Comparison of ENCODE assay signal across 9 mouse cellular contexts in genomic region chr2:36090853-36091741, GRCm38 (mm10). TPM values are rescaled to one million over a fixed set of nuclear protein-coding genes. Genes with fewer than 3 reads are reported as not detected.
DNase-seq lines count a peak whose midpoint lies in the region; ATAC-seq and TF ChIP-seq lines count a peak whose summit lies in the region.
"Had no signal": no experiment of that assay in that cellular context is flagged by ENCODE, and none has a peak within 500 bp of the region (broad histone marks: within the 10 kb centered on the region; RNA-seq: fewer than 3 reads in every experiment).

No protein-coding gene starts in this region.

- no peak overlapping the region for H3K27ac ChIP-seq in heart, embryonic 12.5 days (ENCODE audit: poor library complexity, severe bottlenecking)
- H3K27ac ChIP-seq in kidney, embryonic 16.5 days (ENCODE audit: low read length): no peak overlapping the region
- no peak overlapping the region for H3K27ac ChIP-seq in small intestine, adult 2 months (ENCODE audit: insufficient read depth, low read depth, low read length)

- peak overlapping the region; percentile 39; the same call in 1 of the 2 replicates for H3K9ac ChIP-seq in heart, embryonic 12.5 days
- peak overlapping the region; percentile 44 for H3K9ac ChIP-seq in kidney, embryonic 16.5 days (replicated peaks; ENCODE audit: low read length)

- peak; percentile 51 to 67 for DNase-seq in right cerebral cortex, postnatal 10 days (ENCODE audit: low spot score in 2 of 2)
- DNase-seq in right cerebral cortex, postnatal 25 days: no peak
- DNase-seq in embryo, embryonic 10.5 days (ENCODE audit: low spot score): peak; percentile 92
- peak; percentile 26 for DNase-seq in lung, postnatal 25 days (ENCODE audit: low spot score)
- no peak for DNase-seq in layer of hippocampus, adult 8-10 months (ENCODE audit: low spot score in 2 of 2)

- WGBS in heart, embryonic 12.5 days: under 1% methylated on average over 70 of the region's 70 CpGs
- WGBS in kidney, embryonic 16.5 days: 4% methylated on average over 70 of the region's 70 CpGs
- WGBS in small intestine, adult 2 months: 7% methylated on average over 70 of the region's 70 CpGs

- peaks cover 97% of the 10 kb centered on the region for H3K27me3 ChIP-seq in heart, embryonic 12.5 days (replicated peaks)
- peaks cover 85% of the 10 kb centered on the region for H3K27me3 ChIP-seq in kidney, embryonic 16.5 days (ENCODE audit: insufficient read depth, low read length)
- H3K27me3 ChIP-seq in small intestine, adult 2 months (ENCODE audit: control insufficient read depth, insufficient read depth, low read length): peaks cover 56% of the 10 kb centered on the region

- H3K4me3 ChIP-seq in heart, embryonic 12.5 days: peak overlapping the region; percentile 53
- peak overlapping the region; percentile 50 for H3K4me3 ChIP-seq in kidney, embryonic 16.5 days (ENCODE audit: low read length)
- H3K4me3 ChIP-seq in small intestine, adult 2 months (ENCODE audit: low read depth, low read length): peak overlapping the region; percentile 52

- no peaks in the 10 kb centered on the region for H3K9me3 ChIP-seq in heart, embryonic 12.5 days (replicated peaks)
- H3K9me3 ChIP-seq in kidney, embryonic 16.5 days (ENCODE audit: low read length): no peaks in the 10 kb centered on the region

- TF ChIP-seq POLR2A in small intestine, adult 2 months (IDR thresholded peaks at IDR 0.05; ENCODE audit: low read depth, low read length): no peak

- no peak for TF ChIP-seq CTCF in small intestine, adult 2 months (IDR thresholded peaks at IDR 0.05; ENCODE audit: extremely low read depth, insufficient read length, insufficient replicate concordance, low read depth, low read length)

- ATAC-seq in heart, embryonic 12.5 days (ENCODE audit: insufficient number of reproducible peaks, low FRiP score): peak; percentile 83
- ATAC-seq in kidney, embryonic 16.5 days (ENCODE audit: low FRiP score, low TSS enrichment): peak; percentile 85

- H3K4me1 ChIP-seq in heart, embryonic 12.5 days (replicated peaks): peaks cover 21% of the 10 kb centered on the region
- peaks cover 30% of the 10 kb centered on the region for H3K4me1 ChIP-seq in kidney, embryonic 16.5 days (ENCODE audit: insufficient read depth, low read length)
- H3K4me1 ChIP-seq in small intestine, adult 2 months (ENCODE audit: control insufficient read depth, insufficient read depth, insufficient read length, low read length): peaks cover 8% of the 10 kb centered on the region

- peak overlapping the region; percentile 81 for H3K4me2 ChIP-seq in heart, embryonic 12.5 days
- H3K4me2 ChIP-seq in kidney, embryonic 16.5 days (replicated peaks; ENCODE audit: low read depth, low read length): peak overlapping the region; percentile 77

- no peaks in the 10 kb centered on the region for H3K36me3 ChIP-seq in heart, embryonic 12.5 days
- H3K36me3 ChIP-seq in kidney, embryonic 16.5 days (ENCODE audit: insufficient read depth, low read length): no peaks in the 10 kb centered on the region
- no peaks in the 10 kb centered on the region for H3K36me3 ChIP-seq in small intestine, adult 2 months (ENCODE audit: control insufficient read depth, insufficient read depth, low read length)

RNA-seq across cellular contexts. Expression of gene Lhx6, which starts 14.1 kb away (rescaled TPM):
- polyA plus RNA-seq in heart, embryonic 12.5 days (2016; fragmentation: Nextera tagmentation; extraction: Ambion mirVana): 0.46 and 0.55 TPM in 2 replicates
- polyA plus RNA-seq in kidney, embryonic 16.5 days (2015; fragmentation: Nextera tagmentation; extraction: Ambion mirVana): 2.9 and 3.2 TPM in 2 replicates
- 0.75 and 1.3 TPM in 2 replicates for polyA plus RNA-seq in small intestine, adult 2 months (2012; rRNA removed)
- total RNA-seq in layer of hippocampus, adult 8-10 months (2022): 10 to 100 TPM; 14.8 to 19.9 (median 17.0) TPM
- total RNA-seq: neutrophil, adult 5-6 weeks had no signal

RNA-seq across cellular contexts. Expression of gene Morn5, which starts 41.8 kb away (rescaled TPM):
- not detected in 2 replicates for polyA plus RNA-seq in heart, embryonic 12.5 days (2016; fragmentation: Nextera tagmentation; extraction: Ambion mirVana)
- polyA plus RNA-seq in kidney, embryonic 16.5 days (2015; fragmentation: Nextera tagmentation; extraction: Ambion mirVana): 0.69 and 0.70 TPM in 2 replicates
- not detected in 2 replicates for polyA plus RNA-seq in small intestine, adult 2 months (2012; rRNA removed)
- 1 to 10 TPM; 1.1 to 3.3 (median 1.6) TPM for total RNA-seq in layer of hippocampus, adult 8-10 months (2022)
- total RNA-seq: neutrophil, adult 5-6 weeks had no signal

RNA-seq across cellular contexts. Expression of gene Ndufa8, which starts 41.9 kb away (rescaled TPM):
- 287 and 300 TPM in 2 replicates for polyA plus RNA-seq in heart, embryonic 12.5 days (2016; fragmentation: Nextera tagmentation; extraction: Ambion mirVana)
- 282 and 308 TPM in 2 replicates for polyA plus RNA-seq in kidney, embryonic 16.5 days (2015; fragmentation: Nextera tagmentation; extraction: Ambion mirVana)
- polyA plus RNA-seq in small intestine, adult 2 months (2012; rRNA removed): 59.6 and 86.0 TPM in 2 replicates
- 100 to 1,000 TPM; 174 to 193 (median 178) TPM for total RNA-seq in layer of hippocampus, adult 8-10 months (2022)

RNA-seq across cellular contexts. Expression of gene Mrrf, which starts 45.1 kb away (rescaled TPM):
- polyA plus RNA-seq in heart, embryonic 12.5 days (2016; fragmentation: Nextera tagmentation; extraction: Ambion mirVana): 26.3 and 34.2 TPM in 2 replicates
- polyA plus RNA-seq in kidney, embryonic 16.5 days (2015; fragmentation: Nextera tagmentation; extraction: Ambion mirVana): 27.3 and 31.7 TPM in 2 replicates
- polyA plus RNA-seq in small intestine, adult 2 months (2012; rRNA removed): 10.6 and 18.0 TPM in 2 replicates
- total RNA-seq in layer of hippocampus, adult 8-10 months (2022): 10 to 100 TPM; 17.2 to 22.8 (median 18.8) TPM

RNA-seq across cellular contexts. Expression of gene Rbm18, which starts 45.5 kb away (rescaled TPM):
- polyA plus RNA-seq in heart, embryonic 12.5 days (2016; fragmentation: Nextera tagmentation; extraction: Ambion mirVana): 52.4 and 56.1 TPM in 2 replicates
- polyA plus RNA-seq in kidney, embryonic 16.5 days (2015; fragmentation: Nextera tagmentation; extraction: Ambion mirVana): 74.5 and 75.4 TPM in 2 replicates
- 3.4 and 4.3 TPM in 2 replicates for polyA plus RNA-seq in small intestine, adult 2 months (2012; rRNA removed)
- total RNA-seq in layer of hippocampus, adult 8-10 months (2022): 10 to 100 TPM; 42.3 to 52.2 (median 45.6) TPM

Comparison
In these comparisons a context has a peak if more than half of its experiments do, and no peak if none do; other contexts are left out.
1. DNase-seq: peak in right cerebral cortex, postnatal 10 days (2 of 2), embryo, embryonic 10.5 days (single experiment) and lung, postnatal 25 days (single experiment); none in right cerebral cortex, postnatal 25 days (single experiment) and layer of hippocampus, adult 8-10 months (0 of 2).
2. Peak in every context shown above with its lines, with median percentiles within 50 percentile points of each other: H3K4me3 ChIP-seq.